Mouse (Mus musculus): ENCODE data around the gene Camk2g. TPM values are rescaled to one million over a fixed set of nuclear protein-coding genes. Genes with fewer than 3 reads are reported as not detected.
A peak's percentile ranks its signal among the peaks of the same experiment; 100 is the strongest.

The Camk2g gene
- total RNA-seq, 2 experiments from 2014 or later, result 120 to 134 TPM

DNA sequence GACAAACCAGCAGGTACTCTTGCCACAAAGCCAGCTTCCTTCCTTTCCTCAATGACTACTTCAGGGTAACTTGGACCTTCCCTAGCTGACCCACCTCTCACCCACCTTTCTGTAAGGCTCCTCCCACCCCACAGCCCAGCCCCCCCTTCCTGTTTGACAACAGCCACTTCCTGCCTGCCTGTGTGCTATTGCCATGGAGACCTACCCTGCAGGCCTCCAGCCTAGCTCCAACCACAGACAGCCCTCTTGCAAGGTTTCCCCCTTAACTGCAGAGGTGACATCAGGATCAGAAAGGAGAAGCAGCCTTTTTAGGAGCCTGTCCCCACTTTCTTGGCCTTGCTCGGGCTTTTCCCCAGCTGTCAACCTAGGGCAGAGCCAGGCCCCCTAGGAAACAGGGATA, 8.7 kb downstream of the Camk2g start:
- no peak for DNase-seq

DNA sequence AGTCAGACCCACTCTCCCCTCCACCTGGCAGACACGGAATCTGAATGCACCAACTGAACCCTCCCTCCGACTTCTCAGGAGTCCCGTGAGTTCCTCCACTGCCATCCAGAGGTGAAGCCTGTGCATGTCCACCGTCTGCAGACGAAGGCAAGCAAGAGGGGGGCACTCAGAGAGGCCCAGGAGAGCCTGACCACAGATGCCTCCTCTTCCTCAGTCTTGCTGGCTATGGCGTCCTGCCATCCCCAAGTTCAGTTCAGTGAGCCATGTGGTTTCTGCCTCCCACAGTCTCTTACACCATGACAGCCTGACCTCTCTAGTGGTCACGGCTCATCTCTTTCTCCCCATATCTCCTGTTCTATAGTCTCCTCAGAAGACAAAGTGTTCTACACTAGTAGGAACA, 9.2 kb downstream of the Camk2g start:
- DNase-seq, result no peak

GRCm38 (mm10) chr14:20783526-20783925, 10.4 kb downstream of the Camk2g start:
- DNase-seq, result no peak

DNA sequence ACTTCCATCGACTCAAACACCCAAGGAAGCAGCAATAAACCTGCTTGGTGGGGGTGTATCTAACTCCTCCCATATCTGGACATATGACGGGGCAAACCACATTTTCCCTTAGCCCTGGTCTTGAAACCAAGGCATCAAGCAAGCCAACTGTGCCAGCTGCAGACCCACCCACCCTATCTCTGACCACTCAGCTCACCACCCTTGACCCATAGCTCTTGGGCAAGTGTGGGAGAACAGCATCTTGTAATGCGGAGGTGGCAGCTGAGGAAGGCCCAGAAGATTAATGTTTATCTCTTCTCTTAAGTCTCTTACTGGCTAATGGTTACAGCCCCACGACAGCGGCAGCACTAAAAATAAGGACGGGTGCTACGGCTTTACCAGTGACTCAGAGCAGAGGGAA, 11.0 kb downstream of the Camk2g start:
- DNase-seq, result no peak

DNA sequence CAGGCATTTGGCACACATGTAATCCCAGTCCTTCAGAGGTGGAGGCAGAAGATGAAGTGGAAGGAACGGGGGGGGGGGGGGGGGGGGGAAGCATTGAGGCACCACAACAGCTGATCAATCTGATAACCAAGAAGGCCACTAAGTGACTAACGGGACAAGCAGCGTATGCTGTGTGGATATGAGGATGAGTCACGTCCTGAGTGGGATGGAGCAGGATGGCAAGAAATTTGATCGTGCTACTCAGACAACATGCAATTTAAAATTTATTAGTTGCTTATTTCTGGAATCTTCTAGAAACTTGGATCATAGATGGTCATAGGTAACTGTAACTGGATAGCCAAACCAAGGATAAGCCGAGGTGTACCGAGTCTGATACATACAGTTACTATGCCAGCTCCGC, 13.7 kb downstream of the Camk2g start:
- DNase-seq, result no peak

DNA sequence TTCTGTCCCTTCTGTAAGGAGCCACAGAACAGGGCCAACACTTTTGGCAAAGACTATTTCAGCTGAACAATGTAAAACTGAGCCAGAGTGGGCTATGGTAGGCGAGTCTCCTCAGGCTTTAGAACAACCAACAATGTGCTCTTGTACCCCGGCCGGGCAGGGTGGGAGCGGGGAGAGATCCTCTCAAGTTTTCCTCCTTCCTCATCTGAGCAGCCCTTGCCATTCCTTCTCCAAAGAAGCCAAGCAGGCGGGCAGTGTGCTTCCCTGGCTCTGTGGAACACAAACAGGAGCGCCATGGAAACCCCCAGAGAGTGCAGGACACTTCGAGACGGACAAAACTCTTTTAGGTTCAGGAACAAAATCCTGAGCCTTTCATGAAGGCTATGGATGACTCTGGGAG, 15.4 kb downstream of the Camk2g start:
- DNase-seq, result no peak

GRCm38 (mm10) chr14:20775661-20776060, 18.2 kb downstream of the Camk2g start:
- no peak for DNase-seq

- DNase-seq, result no peak
Observed at GRCm38 (mm10) chr14:20773410-20773809, 20.5 kb downstream of the Camk2g start.

GRCm38 (mm10) chr14:20772808-20773207, 21.1 kb downstream of the Camk2g start:
- no peak for DNase-seq

DNA sequence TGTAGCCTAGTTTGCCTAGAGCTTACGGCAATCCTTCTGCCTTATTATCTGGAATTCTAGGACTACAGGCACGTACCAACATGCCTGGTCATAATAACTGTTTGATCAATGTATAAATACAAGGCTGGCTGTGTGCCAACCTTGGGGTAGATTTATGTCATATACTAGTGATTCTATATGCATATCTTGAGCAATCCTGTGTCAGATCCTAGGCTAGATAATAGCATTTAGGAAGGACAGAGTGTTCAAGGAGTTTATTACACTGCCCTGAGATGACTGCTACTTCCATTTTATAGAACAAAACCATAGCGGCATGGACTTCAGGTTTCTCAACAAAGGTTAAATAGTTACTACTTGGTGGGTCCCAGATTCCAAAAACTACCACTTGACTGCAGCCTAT, 21.9 kb downstream of the Camk2g start:
- DNase-seq, result no peak

DNA sequence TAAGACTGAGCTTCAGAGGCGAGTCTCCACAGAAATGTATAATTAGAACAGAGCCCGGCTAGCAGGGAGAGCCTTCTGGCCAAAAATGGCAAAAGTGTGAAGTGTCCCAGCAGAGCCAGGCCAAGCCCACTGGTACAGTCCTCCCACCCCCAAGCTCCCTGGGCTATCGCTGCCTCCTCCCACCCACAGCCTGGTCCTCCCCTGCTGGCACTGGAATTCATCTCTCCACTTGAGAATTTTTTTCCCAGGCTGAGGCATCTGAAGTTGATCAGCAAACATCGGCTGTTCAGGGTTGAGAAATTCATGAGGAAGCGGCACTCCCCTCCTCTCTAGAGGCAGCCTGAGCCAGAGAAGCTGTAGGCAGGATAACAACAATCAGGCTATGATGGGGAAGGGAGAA, 25.3 kb downstream of the Camk2g start:
- DNase-seq, result no peak

DNA sequence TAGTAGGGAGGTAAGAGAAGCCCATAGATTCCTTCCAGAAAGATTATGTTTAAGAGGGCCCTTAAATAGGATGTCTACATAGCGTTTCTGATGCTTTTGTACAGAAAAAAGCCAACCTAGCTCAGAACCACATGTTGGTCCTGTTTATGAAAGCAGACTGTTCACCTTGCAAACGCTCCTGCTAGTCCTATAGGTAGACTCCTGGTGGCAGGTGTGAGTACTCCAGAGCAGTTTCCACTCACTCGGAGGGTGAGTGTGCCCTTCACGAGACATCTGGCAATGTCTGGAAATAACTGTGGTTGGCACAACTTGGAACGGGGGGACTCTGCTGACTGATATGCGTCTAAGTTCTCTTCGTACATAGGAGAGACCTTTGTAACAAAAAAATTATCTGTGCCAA, 26.0 kb downstream of the Camk2g start:
- no peak for DNase-seq

DNA sequence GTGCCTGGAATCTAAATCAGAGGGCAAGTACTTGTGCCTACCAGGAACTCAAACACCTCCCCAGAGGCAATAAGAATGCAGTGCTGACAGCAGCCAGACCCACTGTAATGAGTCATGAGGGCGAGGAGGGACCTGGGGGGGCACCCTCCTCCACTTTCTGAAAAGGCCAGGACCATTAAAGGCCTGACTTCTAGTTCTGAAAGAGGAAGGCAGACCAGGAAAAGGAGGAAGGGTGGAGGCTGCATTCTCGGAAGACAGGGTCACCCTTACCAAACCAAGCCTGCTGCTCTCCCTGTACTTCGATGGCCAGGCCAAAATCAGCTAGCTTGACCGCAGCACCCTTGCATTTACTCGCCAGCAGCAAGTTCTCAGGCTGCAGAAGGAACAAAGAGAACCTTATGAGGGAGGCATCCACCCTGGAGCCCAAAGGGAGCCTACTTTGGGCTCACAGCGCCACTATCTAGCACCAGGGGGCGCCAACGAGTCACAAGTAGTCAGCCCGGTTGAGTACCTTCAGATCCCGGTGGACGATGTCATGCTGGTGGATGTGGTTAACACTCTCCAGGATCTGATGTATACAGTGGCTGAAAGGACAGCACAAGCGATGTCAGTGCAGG, 28.1 kb downstream of the Camk2g start:
- peak; percentile 95 for DNase-seq

DNA sequence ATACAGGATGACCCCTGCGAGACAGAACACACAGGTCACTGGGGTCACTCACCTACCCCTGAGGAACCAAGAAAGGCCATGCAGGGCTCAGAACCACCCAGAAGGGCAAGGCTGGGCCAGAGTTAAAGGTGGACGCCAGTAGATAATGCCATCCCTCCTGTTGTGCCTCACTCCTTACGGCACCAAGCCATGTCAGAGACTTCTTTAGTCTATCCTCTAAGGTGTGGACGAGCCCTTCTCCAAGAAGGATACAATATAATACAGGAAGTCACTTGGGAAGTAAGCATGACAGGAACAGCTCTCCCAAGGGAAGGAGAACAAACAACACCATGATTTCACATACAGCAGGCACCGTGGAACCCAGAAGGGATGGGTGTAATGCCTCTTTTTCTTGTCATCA, 28.9 kb downstream of the Camk2g start:
- no peak for DNase-seq

GRCm38 (mm10) chr14:20758768-20759435, 35.0 kb downstream of the Camk2g start:
- no peak for DNase-seq

- peak; percentile 36 for DNase-seq
Observed at GRCm38 (mm10) chr14:20757370-20757907, 36.4 kb downstream of the Camk2g start.

DNA sequence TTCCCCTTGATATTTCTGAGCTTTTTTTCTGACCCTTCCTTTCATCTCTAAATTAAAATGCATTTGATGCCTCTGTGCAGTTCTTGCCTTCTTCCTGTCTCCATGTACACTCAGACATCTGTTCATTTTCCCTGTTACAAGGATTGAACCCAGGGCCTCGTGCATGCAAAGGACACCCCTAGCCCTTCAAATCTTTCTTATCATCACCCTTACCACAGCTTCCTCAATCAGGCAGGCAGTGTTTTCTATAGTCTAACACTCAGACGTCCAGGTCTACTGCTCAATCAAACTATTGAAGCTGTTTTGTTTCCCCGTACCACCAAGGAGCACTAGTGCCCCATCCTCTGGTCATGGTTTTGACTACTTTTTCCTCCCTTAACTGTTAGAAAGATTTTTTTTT, 40.1 kb downstream of the Camk2g start:
- DNase-seq, result no peak

DNA sequence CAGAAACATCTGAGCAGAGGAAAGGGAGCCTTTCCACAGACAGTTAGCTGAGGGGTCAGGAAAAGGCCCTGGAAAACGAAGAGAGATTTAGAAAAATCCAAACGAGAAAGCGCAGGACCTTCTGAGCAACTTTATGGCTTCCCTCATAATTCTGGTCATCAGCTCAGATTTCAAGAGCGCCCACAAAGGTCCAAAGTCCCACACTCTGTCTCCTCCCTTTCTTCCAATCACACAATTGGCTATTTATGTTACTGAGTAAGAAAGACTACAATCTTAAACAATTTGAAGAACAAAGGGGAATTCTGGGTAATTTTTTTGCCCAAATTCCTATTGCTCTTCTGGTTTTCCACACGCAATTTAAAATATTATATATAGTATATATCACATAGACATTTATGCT, 43.4 kb downstream of the Camk2g start:
- DNase-seq, result no peak

- DNase-seq, result no peak
Observed at GRCm38 (mm10) chr14:20749494-20750051, 44.3 kb downstream of the Camk2g start.

DNA sequence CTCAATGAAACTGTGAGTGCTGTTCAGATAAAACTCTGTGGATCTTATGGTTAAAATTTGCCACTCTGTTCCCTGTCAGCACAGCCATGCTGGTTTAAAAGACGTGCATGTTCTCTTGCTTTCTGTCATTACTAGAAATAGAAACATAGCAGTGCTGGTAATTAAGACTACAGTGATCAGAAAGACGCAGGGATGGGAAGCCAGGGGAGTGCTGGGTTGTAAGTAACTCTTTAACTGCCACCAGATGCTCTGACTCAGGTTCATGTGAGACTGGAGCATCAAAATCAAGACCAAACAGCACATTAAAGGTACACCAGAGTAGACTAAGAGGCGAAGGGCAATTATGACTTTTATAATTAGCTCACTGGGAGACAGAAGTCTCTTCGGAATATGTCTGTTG, 45.5 kb downstream of the Camk2g start:
- DNase-seq, result no peak

GRCm38 (mm10) chr14:20746935-20747334, 47.0 kb downstream of the Camk2g start:
- no peak for DNase-seq

GRCm38 (mm10) chr14:20743614-20744013, 50.3 kb downstream of the Camk2g start:
- DNase-seq, result peak; percentile 54

DNA sequence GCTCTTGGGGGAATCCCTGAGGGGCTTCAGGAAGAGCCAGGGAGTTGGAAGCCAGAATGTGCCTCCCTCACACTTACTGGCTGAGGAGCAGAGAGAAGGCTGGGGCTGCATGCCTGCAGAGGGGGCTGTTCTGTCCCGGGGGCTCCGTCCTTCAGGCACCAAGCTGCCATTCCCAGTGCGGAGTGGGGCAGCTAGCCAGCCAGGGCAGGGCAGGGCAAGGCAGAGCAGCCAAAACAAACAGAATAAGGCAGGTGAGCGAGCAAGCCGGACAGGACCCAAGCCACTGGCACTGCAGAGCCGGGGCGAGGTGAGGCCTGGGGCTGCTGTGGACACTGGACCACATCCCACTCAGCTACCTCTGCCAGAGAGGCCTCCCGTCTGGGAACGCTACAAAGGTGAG, 52.6 kb downstream of the Camk2g start:
- DNase-seq, result no peak

- DNase-seq, result no peak
Observed at GRCm38 (mm10) chr14:20738511-20738910, 55.4 kb downstream of the Camk2g start.
